Mouse (Mus musculus) lung, postnatal 0 days (tissue): ENCODE results near the gene Shq1.

Experiments
- CTCF ChIP-seq: IDR thresholded peaks from 2 replicates; pipeline ENCODE4 v1.5.1; 2016; ENCODE audit warnings: antibody characterized with exemption, mild to moderate bottlenecking
- EP300 ChIP-seq: IDR thresholded peaks from 2 replicates; pipeline ENCODE4 v1.6.1; 2016; ENCODE audit warnings: antibody characterized with exemption, mild to moderate bottlenecking, control low read depth

DNA sequence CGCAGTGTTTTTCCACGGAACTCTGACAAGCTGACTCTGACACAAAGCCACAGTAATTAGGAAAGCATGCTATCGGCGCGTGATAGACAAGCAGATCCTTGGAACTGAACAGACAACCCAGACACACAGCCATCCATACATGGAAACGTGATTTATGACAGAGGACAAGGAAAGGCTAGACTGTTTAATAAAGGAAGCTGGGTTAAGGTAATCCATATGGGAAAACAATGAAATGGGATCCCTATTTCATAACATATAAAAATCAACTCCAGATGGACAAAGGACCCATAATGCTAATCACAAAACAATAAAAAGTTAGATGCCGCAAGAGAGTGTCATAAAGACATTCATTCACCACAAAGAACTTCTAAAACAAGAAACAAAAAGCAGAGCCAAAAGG lies 78.0 kb downstream of the Shq1 start:
- TF ChIP-seq CTCF (no peak), EP300 (no peak)
